Mouse (Mus musculus) embryo, embryonic 10.5 days (tissue): Measurements from ENCODE around the gene Rps18.
"Not testable (repeated sequence)": the region's sequence is repeated elsewhere in the genome, so short reads cannot be mapped to it uniquely, and the experiment has no call there.

Experiments used
- DNase-seq: peaks from one replicate; pipeline ENCODE4 v3.0.0-alpha.2; 2015; ENCODE audit warnings: low spot score

The Rps18 gene

DNA sequence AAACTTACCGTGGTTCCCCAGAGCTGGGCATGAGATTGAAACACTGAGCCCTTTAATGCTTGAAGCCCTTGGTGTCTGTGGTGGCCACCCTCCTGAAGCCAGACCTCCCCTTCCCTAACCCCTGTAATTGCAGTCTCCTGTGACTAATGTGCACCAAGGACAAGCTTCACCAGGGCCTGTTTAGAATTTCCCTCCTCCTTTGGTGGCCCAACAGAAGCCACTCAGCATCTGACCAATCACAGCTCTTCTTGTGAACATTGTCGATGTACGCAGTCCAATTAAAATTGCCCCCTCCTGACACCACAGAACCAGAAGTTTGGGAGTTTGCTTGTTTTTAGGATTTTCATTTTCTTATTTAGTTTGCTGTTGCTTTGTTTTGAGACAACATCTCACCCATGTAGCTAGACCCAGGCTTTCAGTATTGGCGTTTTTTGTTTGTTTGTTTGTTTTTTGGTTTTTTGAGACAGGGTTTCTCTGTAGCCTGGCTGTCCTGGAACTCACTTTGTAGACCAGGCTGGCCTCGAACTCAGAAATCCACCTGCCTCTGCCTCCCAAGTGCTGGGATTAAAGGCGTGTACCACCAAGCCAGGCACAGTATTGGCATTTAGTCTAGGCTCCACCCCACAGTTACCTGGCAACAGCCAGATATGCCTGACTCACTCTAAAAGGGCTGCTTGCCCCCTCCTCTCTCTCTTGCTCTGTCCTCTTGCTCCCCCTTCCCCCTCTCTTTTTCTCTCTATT lies 51.7 kb downstream of the Rps18 start:
- not testable (repeated sequence) for DNase-seq

DNA sequence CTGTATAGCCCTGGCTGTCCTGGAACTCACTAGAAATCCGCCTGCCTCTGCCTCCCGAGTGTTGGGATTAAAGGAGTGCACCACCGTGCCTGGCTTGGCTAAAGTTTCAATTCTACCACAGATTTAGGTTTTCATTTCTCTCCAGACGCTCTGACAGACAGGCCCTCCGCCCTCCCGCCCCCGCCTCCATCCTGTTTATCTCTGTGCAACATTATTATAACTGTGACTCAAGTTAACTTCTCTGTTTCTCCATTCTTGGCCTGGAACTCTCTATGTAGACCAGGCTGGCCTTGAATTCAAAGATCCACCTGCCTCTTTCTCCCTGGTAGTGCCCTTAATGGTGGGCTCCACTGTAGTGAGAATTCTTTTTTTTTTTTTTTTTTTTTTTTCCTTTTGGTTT lies 53.3 kb downstream of the Rps18 start:
- no peak for DNase-seq

DNA sequence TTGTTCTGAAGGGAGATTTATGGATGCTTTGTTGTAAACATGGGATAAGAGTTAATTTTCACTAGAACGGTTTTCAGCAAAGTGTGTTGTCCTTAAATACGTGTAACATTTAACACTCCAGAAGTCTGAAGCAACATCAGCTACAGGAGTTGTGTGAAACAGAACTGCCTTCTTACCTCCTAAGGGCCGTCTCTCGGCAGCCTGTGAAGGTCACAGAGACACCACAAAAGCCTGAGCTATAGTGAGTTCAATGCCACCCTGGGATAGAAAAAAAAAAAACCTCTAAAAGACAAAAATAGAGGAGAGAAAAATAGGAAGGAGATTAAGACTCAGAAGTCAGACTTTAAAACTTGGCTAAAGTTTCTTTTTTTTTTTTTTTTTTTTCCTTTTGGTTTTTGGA lies 53.7 kb downstream of the Rps18 start:
- DNase-seq: no peak
